Mouse (Mus musculus) forebrain, embryonic 13.5 days (tissue): ENCODE measurements around the gene Eif2s3y. TPM values are rescaled to one million over a fixed set of nuclear protein-coding genes. Genes with fewer than 3 reads are reported as not detected.
A peak's percentile ranks its signal among the peaks of the same experiment; 100 is the strongest.

ENCODE experiments used
- ATAC-seq: fragments of 200-750 bp; cut with Nextera tagmentation; 2 replicates; pipeline ENCODE4 v1.8.0; 2017
- H3K27ac ChIP-seq: fragments of 300-500 bp; sonication (generic); 2 replicates; pipeline ENCODE4 v1.5.1; 2015; ENCODE audit warnings: inconsistent platforms, mild to moderate bottlenecking, moderate library complexity
- H3K27me3 ChIP-seq: fragments of 300-500 bp; sonication (generic); 2 replicates; pipeline ENCODE4 v1.6.1; 2015; ENCODE audit warnings: mild to moderate bottlenecking, inconsistent platforms
- H3K36me3 ChIP-seq: fragments of 300-500 bp; sonication (generic); 2 replicates; pipeline ENCODE4 v1.6.1; 2015; ENCODE audit warnings: mild to moderate bottlenecking, inconsistent platforms; ENCODE audit not compliant: poor library complexity, severe bottlenecking
- H3K4me1 ChIP-seq: fragments of 300-500 bp; sonication (generic); 2 replicates; pipeline ENCODE4 v1.6.1; 2015; ENCODE audit warnings: inconsistent platforms
- H3K4me2 ChIP-seq: fragments of 300-500 bp; sonication (generic); 2 replicates; pipeline ENCODE4 v1.6.1; 2015; ENCODE audit warnings: inconsistent platforms, mild to moderate bottlenecking, moderate library complexity
- H3K4me3 ChIP-seq: fragments of 300-500 bp; sonication (generic); 2 replicates; pipeline ENCODE4 v1.5.1; 2015; ENCODE audit warnings: mild to moderate bottlenecking, inconsistent platforms
- H3K9ac ChIP-seq: fragments of 300-500 bp; sonication (generic); 2 replicates; pipeline ENCODE4 v1.6.1; 2015; ENCODE audit warnings: mild to moderate bottlenecking, inconsistent platforms
- H3K9me3 ChIP-seq: fragments of 300-500 bp; sonication (generic); replicated peaks from 2 replicates; pipeline ENCODE4 v1.6.1; 2016; ENCODE audit warnings: inconsistent platforms
- WGBS: fragments of 180-500 bp; shearing (Covaris S2); methylation state at CpG from one replicate; pipeline ENCODE4 v1.1.7; 2015; 5-methylcytosine and 5-hydroxymethylcytosine counted together
- microRNA-seq: library from miRNA; unstranded; fragments of <30 nt; microRNA quantifications from one replicate; pipeline ENCODE4, GENCODE M21; 2016
- polyA plus RNA-seq: library from polyadenylated mRNA; unstranded; fragments of >200 nt; fragmentation: Nextera tagmentation; extraction: Ambion mirVana; gene quantifications from 2 replicates; pipeline ENCODE4 v1.2.1, GENCODE M21; 2015

Gene Eif2s3y
- 40.7 and 57.5 TPM in 2 replicates for polyA plus RNA-seq

GRCm38 (mm10) chrY:1009882-1010751 is at the start of gene Eif2s3y:
TSS of gene Eif2s3y (plus strand) at chrY:1010543.
- no peak within 1 kb of the TSS for H3K27ac ChIP-seq
- H3K9ac ChIP-seq: no peak within 1 kb of the TSS
- H3K9me3 ChIP-seq: no peaks in the 10 kb centered on the region
- peak; percentile 98 for ATAC-seq
- H3K4me3 ChIP-seq: peak within 1 kb of the TSS; percentile 39
- no peaks in the 10 kb centered on the region for H3K36me3 ChIP-seq
- no peaks in the 10 kb centered on the region for H3K4me1 ChIP-seq
- peak within 1 kb of the TSS; percentile 45 for H3K4me2 ChIP-seq
- H3K27me3 ChIP-seq: no peaks in the 10 kb centered on the region
- 35% methylated on average over 20 of the region's 31 CpGs for WGBS

Small RNA genes within 50 kb of the gene (microRNA-seq; reads per million reads assigned to microRNA genes)
- not detected for gene Gm47281

Other genes with a start within 250 kb of the Eif2s3y start
- not detected in 2 replicates for gene Zfy1, start 213.1 kb upstream of the Eif2s3y start, polyA plus RNA-seq
- 0.18 and 0.23 TPM in 2 replicates for gene Uba1y, start 191.9 kb upstream of the Eif2s3y start, polyA plus RNA-seq
- 11.5 and 14.9 TPM in 2 replicates for gene Kdm5d, start 112.8 kb upstream of the Eif2s3y start, polyA plus RNA-seq
- 9.1 and 15.2 TPM in 2 replicates for gene Uty, start 235.2 kb downstream of the Eif2s3y start, polyA plus RNA-seq